Mouse (Mus musculus): Measurements from ENCODE around the gene Wfdc13. TPM values are rescaled to one million over a fixed set of nuclear protein-coding genes. Genes with fewer than 3 reads are reported as not detected.

Wfdc13 gene
- polyA plus RNA-seq (2017; shearing (Covaris generic)): not detected

DNA sequence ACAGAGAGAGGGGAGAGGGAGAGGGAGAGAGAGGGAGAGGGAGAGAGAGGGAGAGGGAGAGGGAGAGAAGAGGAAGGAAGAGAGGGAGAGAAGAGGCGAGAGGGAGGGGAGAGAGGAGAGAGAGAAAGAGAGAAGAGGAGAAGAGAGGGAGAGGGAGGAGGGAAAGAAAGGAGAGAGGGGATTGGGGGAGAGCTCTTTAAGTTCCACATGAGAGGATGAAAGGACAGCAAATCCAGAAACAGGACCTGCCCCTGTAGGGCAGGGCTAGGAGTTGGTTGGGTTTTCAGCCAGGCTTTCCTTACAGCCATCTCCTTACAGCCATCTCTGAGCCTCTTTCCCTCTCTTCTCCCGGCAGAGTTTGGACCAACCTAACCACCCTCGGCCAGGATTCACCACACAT, at the start of gene Wfdc13:
TSS of gene Wfdc13 (plus strand) at position 301 of the 400 bp plus-strand sequence.

DNA sequence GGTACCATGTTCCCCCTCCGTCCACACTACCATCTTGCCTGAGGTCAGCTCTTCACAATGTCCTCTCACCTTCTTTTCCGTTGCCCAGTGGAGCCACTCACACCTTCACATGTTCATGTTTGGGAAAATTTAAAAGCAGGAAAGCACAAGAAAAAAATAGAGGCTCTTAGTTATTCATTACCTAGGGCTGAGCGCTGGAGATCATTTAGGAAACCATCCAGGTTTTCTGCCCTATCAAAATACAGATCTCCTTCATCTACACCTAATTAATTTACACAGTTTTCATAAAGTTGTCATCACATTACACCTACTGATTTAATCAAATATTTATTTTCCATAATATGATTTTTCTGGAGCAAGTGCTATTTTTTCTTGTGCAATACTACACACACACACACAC, 46.2 kb upstream of the Wfdc13 start, which contains the start of gene Wfdc16:
TSS of gene Wfdc16 (minus strand) at position 101 of the 400 bp plus-strand sequence.

GRCm38 (mm10) chr2:164655858-164656257, 29.0 kb upstream of the Wfdc13 start, which contains the start of gene Wfdc10:
TSS of gene Wfdc10 (plus strand) at chr2:164656046.

GRCm38 (mm10) chr2:164656483-164656882, 28.4 kb upstream of the Wfdc13 start, which contains the start of gene Wfdc9:
TSS of gene Wfdc9 (minus strand) at chr2:164656583.

DNA sequence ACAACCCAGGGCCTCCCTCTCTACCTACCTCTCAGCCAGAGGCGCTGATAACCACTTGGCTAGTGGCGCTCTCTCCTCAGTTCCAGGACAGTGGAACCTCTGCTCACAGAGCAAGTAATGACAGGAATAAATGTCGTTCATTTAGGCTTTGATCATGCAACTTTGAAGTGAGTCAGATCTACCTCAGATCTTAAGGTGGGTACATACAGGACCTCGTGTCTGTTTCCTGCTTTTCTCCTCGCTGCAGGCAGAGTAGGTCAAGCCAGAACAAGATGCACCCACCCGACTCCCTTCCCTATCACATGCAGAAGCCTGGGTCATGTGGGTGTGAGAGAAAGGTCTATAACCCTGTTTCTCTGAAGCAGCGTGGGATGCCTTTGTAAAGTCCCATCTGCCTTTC, 10.9 kb upstream of the Wfdc13 start, which contains the start of gene Wfdc11:
TSS of gene Wfdc11 (minus strand) at position 101 of the 400 bp plus-strand sequence.

GRCm38 (mm10) chr2:164698201-164698600, 13.3 kb downstream of the Wfdc13 start, which contains the start of gene Spint4:
TSS of gene Spint4 (plus strand) at chr2:164698501.

GRCm38 (mm10) chr2:164715005-164715404, 30.1 kb downstream of the Wfdc13 start, which contains the start of gene Spint5:
TSS of gene Spint5 (plus strand) at chr2:164715305.

Other genes with a start within 250 kb of the Wfdc13 start
- 0.64 TPM for gene Sdc4, start 241.2 kb upstream of the Wfdc13 start, polyA plus RNA-seq (2017; shearing (Covaris generic))
- gene Sys1, start 228.1 kb upstream of the Wfdc13 start, polyA plus RNA-seq (2017; shearing (Covaris generic)): 81.1 TPM
- gene Gm20458, start 224.1 kb upstream of the Wfdc13 start, polyA plus RNA-seq (2017; shearing (Covaris generic)): 6.5 TPM
- gene Trp53tg5, start 211.4 kb upstream of the Wfdc13 start, polyA plus RNA-seq (2017; shearing (Covaris generic)): not detected
- 2.6 TPM for gene Dbndd2, start 199.0 kb upstream of the Wfdc13 start, polyA plus RNA-seq (2017; shearing (Covaris generic))
- 16.2 TPM for gene Pigt, start 187.6 kb upstream of the Wfdc13 start, polyA plus RNA-seq (2017; shearing (Covaris generic))
- not detected for gene Wfdc2, start 122.7 kb upstream of the Wfdc13 start, polyA plus RNA-seq (2017; shearing (Covaris generic))
- not detected for gene Spint3, start 111.6 kb upstream of the Wfdc13 start, polyA plus RNA-seq (2017; shearing (Covaris generic))
- not detected for gene Wfdc6a, start 99.7 kb upstream of the Wfdc13 start, polyA plus RNA-seq (2017; shearing (Covaris generic))
- not detected for gene Eppin, start 91.5 kb upstream of the Wfdc13 start, polyA plus RNA-seq (2017; shearing (Covaris generic))
- not detected for gene Wfdc6b, start 71.6 kb upstream of the Wfdc13 start, polyA plus RNA-seq (2017; shearing (Covaris generic))
- gene Wfdc8, start 71.5 kb upstream of the Wfdc13 start, polyA plus RNA-seq (2017; shearing (Covaris generic)): not detected
- gene Wfdc16, start 46.3 kb upstream of the Wfdc13 start, polyA plus RNA-seq (2017; shearing (Covaris generic)): not detected
- not detected for gene Wfdc10, start 29.1 kb upstream of the Wfdc13 start, polyA plus RNA-seq (2017; shearing (Covaris generic))
- gene Wfdc9, start 28.5 kb upstream of the Wfdc13 start, polyA plus RNA-seq (2017; shearing (Covaris generic)): not detected
- gene Wfdc11, start 11.0 kb upstream of the Wfdc13 start, polyA plus RNA-seq (2017; shearing (Covaris generic)): not detected
- not detected for gene Spint4, start 13.4 kb downstream of the Wfdc13 start, polyA plus RNA-seq (2017; shearing (Covaris generic))
- not detected for gene Spint5, start 30.2 kb downstream of the Wfdc13 start, polyA plus RNA-seq (2017; shearing (Covaris generic))
- gene Wfdc3, start 60.8 kb downstream of the Wfdc13 start, polyA plus RNA-seq (2017; shearing (Covaris generic)): 0.31 TPM
- gene Dnttip1, start 60.9 kb downstream of the Wfdc13 start, polyA plus RNA-seq (2017; shearing (Covaris generic)): 53.3 TPM
- gene Ube2c, start 84.8 kb downstream of the Wfdc13 start, polyA plus RNA-seq (2017; shearing (Covaris generic)): 0.85 TPM
- gene Tnnc2, start 94.9 kb downstream of the Wfdc13 start, polyA plus RNA-seq (2017; shearing (Covaris generic)): not detected
- 3.2 TPM for gene Snx21, start 100.7 kb downstream of the Wfdc13 start, polyA plus RNA-seq (2017; shearing (Covaris generic))
- 27.0 TPM for gene Acot8, start 119.8 kb downstream of the Wfdc13 start, polyA plus RNA-seq (2017; shearing (Covaris generic))
- gene Zswim3, start 120.0 kb downstream of the Wfdc13 start, polyA plus RNA-seq (2017; shearing (Covaris generic)): 3.1 TPM
- gene Zswim1, start 137.6 kb downstream of the Wfdc13 start, polyA plus RNA-seq (2017; shearing (Covaris generic)): 14.0 TPM
- not detected for gene Spata25, start 143.4 kb downstream of the Wfdc13 start, polyA plus RNA-seq (2017; shearing (Covaris generic))
- gene Ctsa, start 147.8 kb downstream of the Wfdc13 start, polyA plus RNA-seq (2017; shearing (Covaris generic)): 127 TPM
- gene Neurl2, start 148.3 kb downstream of the Wfdc13 start, polyA plus RNA-seq (2017; shearing (Covaris generic)): 0.77 TPM
- gene Pltp, start 172.6 kb downstream of the Wfdc13 start, polyA plus RNA-seq (2017; shearing (Covaris generic)): 5.0 TPM
- gene Pcif1, start 194.2 kb downstream of the Wfdc13 start, polyA plus RNA-seq (2017; shearing (Covaris generic)): 133 TPM
- gene Zfp335, start 226.7 kb downstream of the Wfdc13 start, polyA plus RNA-seq (2017; shearing (Covaris generic)): 40.2 TPM